Mouse (Mus musculus): ENCODE data around the gene Spout1. TPM values are rescaled to one million over a fixed set of nuclear protein-coding genes. Genes with fewer than 3 reads are reported as not detected.
"Not testable (repeated sequence)": the region's sequence is repeated elsewhere in the genome, so short reads cannot be mapped to it uniquely, and the experiment has no call there.

Spout1 gene
- polyA plus RNA-seq, 1 experiment from 2014 or later, result 84.5 TPM

GRCm38 (mm10) chr2:30176561-30176960 lies 1.7 kb downstream of the Spout1 start:
- Histone ChIP-seq H3K27me3 (no peaks in the 10 kb centered on the region), H3K9ac (replicated peaks) (no peak overlapping the region), H3K4me2 (no peak overlapping the region), H3K27ac (no peak overlapping the region), H3K4me3 (replicated peaks) (no peak overlapping the region), H3K9me3 (peaks cover 5% of the 10 kb centered on the region; the same call in 1 of the 2 replicates), H3K36me3 (peaks cover 52% of the 10 kb centered on the region), H3K4me1 (replicated peaks) (peaks cover 17% of the 10 kb centered on the region)
- ATAC-seq (ENCODE audit: insufficient number of reproducible peaks, insufficient read depth, low FRiP score, low TSS enrichment, low read depth), result no peak
- WGBS, result 98% methylated on average over 2 of the region's 2 CpGs

- H3K4me2 ChIP-seq, result no peak overlapping the region
- H3K4me3 ChIP-seq (replicated peaks), result no peak overlapping the region
- 92% methylated on average over 8 of the region's 8 CpGs for WGBS
- no peak overlapping the region for H3K27ac ChIP-seq
- H3K9ac ChIP-seq (replicated peaks), result no peak overlapping the region
- no peaks in the 10 kb centered on the region for H3K27me3 ChIP-seq
- no peak for ATAC-seq (ENCODE audit: insufficient number of reproducible peaks, insufficient read depth, low FRiP score, low TSS enrichment, low read depth)
- peaks cover 5% of the 10 kb centered on the region; the same call in 1 of the 2 replicates for H3K9me3 ChIP-seq
- H3K36me3 ChIP-seq, result peaks cover 52% of the 10 kb centered on the region
- peaks cover 17% of the 10 kb centered on the region for H3K4me1 ChIP-seq (replicated peaks)
Measured at GRCm38 (mm10) chr2:30175897-30176296, 2.4 kb downstream of the Spout1 start.

- H3K9me3 ChIP-seq, result peaks cover 5% of the 10 kb centered on the region; the same call in 1 of the 2 replicates
- H3K27me3 ChIP-seq, result no peaks in the 10 kb centered on the region
- H3K4me2 ChIP-seq, result no peak overlapping the region
- peaks cover 17% of the 10 kb centered on the region for H3K4me1 ChIP-seq (replicated peaks)
- H3K9ac ChIP-seq (replicated peaks), result no peak overlapping the region
- H3K4me3 ChIP-seq (replicated peaks), result no peak overlapping the region
- H3K27ac ChIP-seq, result no peak overlapping the region
- no peak for ATAC-seq (ENCODE audit: insufficient number of reproducible peaks, insufficient read depth, low FRiP score, low TSS enrichment, low read depth)
- peaks cover 52% of the 10 kb centered on the region for H3K36me3 ChIP-seq
- 96% methylated on average over 20 of the region's 20 CpGs for WGBS
Measured at GRCm38 (mm10) chr2:30173541-30174240, 4.6 kb downstream of the Spout1 start.

GRCm38 (mm10) chr2:30171997-30172382 lies 6.3 kb downstream of the Spout1 start:
- Histone ChIP-seq H3K4me1 (replicated peaks) (peaks cover 9% of the 10 kb centered on the region), H3K9me3 (peaks cover 9% of the 10 kb centered on the region; the same call in 1 of the 2 replicates), H3K4me3 (replicated peaks) (peak overlapping the region; percentile 75), H3K27me3 (no peaks in the 10 kb centered on the region), H3K36me3 (peaks cover 48% of the 10 kb centered on the region), H3K27ac (peak overlapping the region; percentile 90), H3K9ac (replicated peaks) (peak overlapping the region; percentile 74), H3K4me2 (peak overlapping the region; percentile 95)
- peak; percentile 19; the same call in 1 of the 2 replicates for ATAC-seq (ENCODE audit: insufficient number of reproducible peaks, insufficient read depth, low FRiP score, low TSS enrichment, low read depth)
- 2% methylated on average over 19 of the region's 19 CpGs for WGBS

- Histone ChIP-seq H3K36me3 (peaks cover 43% of the 10 kb centered on the region), H3K27ac (peak within 1 kb of the TSS; percentile 90), H3K27me3 (no peaks in the 10 kb centered on the region), H3K4me2 (peak within 1 kb of the TSS; percentile 95), H3K9ac (replicated peaks) (peak within 1 kb of the TSS; percentile 74), H3K9me3 (peaks cover 14% of the 10 kb centered on the region; the same call in 1 of the 2 replicates), H3K4me1 (replicated peaks) (peaks cover 8% of the 10 kb centered on the region), H3K4me3 (replicated peaks) (peak within 1 kb of the TSS; percentile 75)
- under 1% methylated on average over 74 of the region's 75 CpGs for WGBS
- ATAC-seq (ENCODE audit: insufficient number of reproducible peaks, insufficient read depth, low FRiP score, low TSS enrichment, low read depth), result peak; percentile 88
Measured at GRCm38 (mm10) chr2:30171371-30171996, 6.8 kb downstream of the Spout1 start, which contains the start of gene Endog. Gene Endog (plus strand): TSS chr2:30171493.

GRCm38 (mm10) chr2:30166677-30167076 lies 11.6 kb downstream of the Spout1 start:
- no peak overlapping the region for H3K4me3 ChIP-seq (replicated peaks)
- 0 out of 2 replicates have a peak, but pooled peaks cover 3% of the 10 kb centered on the region for H3K4me1 ChIP-seq (replicated peaks)
- WGBS, result 54% methylated on average over 4 of the region's 4 CpGs
- H3K9me3 ChIP-seq, result peaks cover 18% of the 10 kb centered on the region; the same call in 1 of the 2 replicates
- H3K27me3 ChIP-seq, result no peaks in the 10 kb centered on the region
- H3K36me3 ChIP-seq, result no peaks in the 10 kb centered on the region
- no peak for ATAC-seq (ENCODE audit: insufficient number of reproducible peaks, insufficient read depth, low FRiP score, low TSS enrichment, low read depth)
- no peak overlapping the region for H3K4me2 ChIP-seq
- H3K9ac ChIP-seq (replicated peaks), result no peak overlapping the region
- H3K27ac ChIP-seq, result no peak overlapping the region

- Histone ChIP-seq H3K27me3 (no peaks in the 10 kb centered on the region), H3K4me2 (no peak overlapping the region), H3K4me1 (replicated peaks) (0 out of 2 replicates have a peak, but pooled peaks cover 3% of the 10 kb centered on the region), H3K9me3 (peaks cover 18% of the 10 kb centered on the region; the same call in 1 of the 2 replicates), H3K27ac (no peak overlapping the region), H3K9ac (replicated peaks) (no peak overlapping the region), H3K4me3 (replicated peaks) (no peak overlapping the region), H3K36me3 (no peaks in the 10 kb centered on the region)
- 55% methylated on average over 9 of the region's 9 CpGs for WGBS
- no peak for ATAC-seq (ENCODE audit: insufficient number of reproducible peaks, insufficient read depth, low FRiP score, low TSS enrichment, low read depth)
Measured at GRCm38 (mm10) chr2:30164340-30164932, 13.8 kb downstream of the Spout1 start.

- Histone ChIP-seq H3K4me2 (no peak overlapping the region), H3K9ac (replicated peaks) (no peak overlapping the region), H3K36me3 (no peaks in the 10 kb centered on the region), H3K4me3 (replicated peaks) (no peak overlapping the region), H3K4me1 (replicated peaks) (0 out of 2 replicates have a peak, but pooled peaks cover 3% of the 10 kb centered on the region), H3K27ac (no peak overlapping the region), H3K27me3 (no peaks in the 10 kb centered on the region), H3K9me3 (peaks cover 12% of the 10 kb centered on the region; the same call in 1 of the 2 replicates)
- no peak for ATAC-seq (ENCODE audit: insufficient number of reproducible peaks, insufficient read depth, low FRiP score, low TSS enrichment, low read depth)
Measured at GRCm38 (mm10) chr2:30161809-30162208, 16.4 kb downstream of the Spout1 start.

GRCm38 (mm10) chr2:30159871-30160270 lies 18.4 kb downstream of the Spout1 start:
- not testable (repeated sequence) for H3K4me3 ChIP-seq (replicated peaks); H3K4me2 ChIP-seq; H3K4me1 ChIP-seq (replicated peaks); H3K9ac ChIP-seq (replicated peaks); ATAC-seq (ENCODE audit: insufficient number of reproducible peaks, insufficient read depth, low FRiP score, low TSS enrichment, low read depth); H3K27ac ChIP-seq; H3K27me3 ChIP-seq; H3K36me3 ChIP-seq; H3K9me3 ChIP-seq
- 86% methylated on average over 8 of the region's 10 CpGs for WGBS

- H3K27ac ChIP-seq, result 0 out of 2 replicates have a peak overlapping the region, but pooled peaks have one; percentile 23
- peaks cover 43% of the 10 kb centered on the region for H3K36me3 ChIP-seq
- 87% methylated on average over 8 of the region's 8 CpGs for WGBS
- no peaks in the 10 kb centered on the region for H3K9me3 ChIP-seq
- no peaks in the 10 kb centered on the region for H3K4me1 ChIP-seq (replicated peaks)
- H3K4me3 ChIP-seq (replicated peaks), result no peak overlapping the region
- no peak overlapping the region for H3K4me2 ChIP-seq
- H3K9ac ChIP-seq (replicated peaks), result no peak overlapping the region
- ATAC-seq (ENCODE audit: insufficient number of reproducible peaks, insufficient read depth, low FRiP score, low TSS enrichment, low read depth), result no peak
- no peaks in the 10 kb centered on the region for H3K27me3 ChIP-seq
Measured at GRCm38 (mm10) chr2:30152616-30153015, 25.6 kb downstream of the Spout1 start.

GRCm38 (mm10) chr2:30151840-30152239 lies 26.4 kb downstream of the Spout1 start:
- Histone ChIP-seq H3K27me3 (no peaks in the 10 kb centered on the region), H3K9me3 (no peaks in the 10 kb centered on the region), H3K9ac (replicated peaks) (no peak overlapping the region), H3K4me2 (no peak overlapping the region), H3K27ac (no peak overlapping the region), H3K4me3 (replicated peaks) (no peak overlapping the region), H3K4me1 (replicated peaks) (no peaks in the 10 kb centered on the region), H3K36me3 (peaks cover 51% of the 10 kb centered on the region)
- ATAC-seq (ENCODE audit: insufficient number of reproducible peaks, insufficient read depth, low FRiP score, low TSS enrichment, low read depth), result no peak
- 88% methylated on average over 11 of the region's 11 CpGs for WGBS
